Mouse (Mus musculus) layer of hippocampus, adult 11-12 months (tissue): ENCODE data around the gene Filip1.

Source experiments
- DNase-seq: peaks from one replicate; pipeline ENCODE4 v3.0.0; 2022; ENCODE audit warnings: low spot score

Filip1 gene

DNA sequence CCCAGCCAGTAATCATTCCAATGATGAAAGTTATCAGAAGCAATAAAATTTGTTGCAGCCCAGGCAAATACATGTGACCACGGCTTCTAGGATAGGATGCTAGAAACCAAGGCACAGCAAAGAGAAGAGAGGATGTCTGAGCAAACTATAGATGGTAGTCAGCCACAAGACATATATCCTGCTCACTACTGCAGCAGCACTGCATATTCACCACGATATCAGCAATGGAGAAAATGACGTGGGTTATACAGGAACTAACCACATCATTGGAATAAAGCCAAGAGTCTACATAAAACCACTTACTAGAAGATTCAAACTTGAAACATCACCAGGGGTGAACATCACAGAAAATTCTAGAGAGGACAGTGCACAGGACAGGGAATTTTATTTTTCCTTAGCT is 113.8 kb downstream of the Filip1 start:
- DNase-seq = no peak

DNA sequence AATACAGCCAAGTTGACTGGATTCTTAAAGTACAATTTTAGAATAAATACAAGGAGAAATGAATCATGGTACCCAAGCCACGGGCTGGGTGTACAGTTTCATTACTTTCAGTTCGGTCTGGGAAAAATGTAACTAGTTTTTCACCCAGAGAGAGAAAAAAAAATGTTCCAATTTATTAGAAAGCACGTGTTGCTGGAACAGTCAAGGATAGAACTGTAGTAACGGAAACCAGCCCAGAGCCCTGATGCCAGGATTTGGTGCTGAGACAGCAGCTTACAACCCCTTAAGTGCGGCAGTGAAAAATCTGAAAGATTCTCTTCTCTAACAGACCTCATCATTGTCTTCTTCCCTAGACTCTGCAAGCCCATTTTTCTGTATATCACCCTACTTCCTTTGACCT is 118.0 kb downstream of the Filip1 start:
- DNase-seq = no peak

DNA sequence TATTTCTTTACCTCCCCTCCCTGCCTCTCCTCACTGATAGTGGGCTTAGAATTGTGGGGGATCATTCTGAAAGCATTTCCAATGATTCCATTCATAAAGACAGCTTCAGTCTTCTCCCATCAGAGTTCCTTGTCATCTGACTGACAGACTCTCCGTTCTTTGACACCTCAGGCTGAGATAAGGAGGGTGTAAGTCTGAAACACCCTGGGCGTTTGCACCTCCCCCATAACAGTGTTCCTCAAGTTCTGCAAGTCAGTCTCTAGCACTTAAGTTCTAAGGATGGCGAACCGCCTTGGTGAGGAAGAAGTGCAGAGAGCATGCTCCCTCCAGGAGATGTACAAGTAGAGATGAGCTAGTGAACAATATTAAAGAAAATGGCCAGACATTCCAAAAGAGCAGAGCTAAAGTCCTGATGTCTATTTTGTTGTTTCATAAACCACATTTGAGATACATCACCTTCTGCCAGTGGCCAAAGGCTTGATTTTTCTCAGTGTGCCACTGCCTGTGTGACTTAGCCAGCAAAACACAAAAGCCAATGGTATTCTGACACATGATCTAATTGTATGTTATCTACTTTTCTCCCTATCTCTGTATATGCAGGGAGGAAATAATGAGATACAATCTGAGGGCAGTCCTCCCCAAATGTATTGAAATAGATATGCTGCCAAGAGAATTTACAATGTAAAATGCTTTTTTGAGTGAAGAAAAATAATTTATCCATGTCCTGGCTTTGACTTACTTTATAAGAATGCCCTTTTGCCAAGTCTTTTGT is 118.6 kb downstream of the Filip1 start:
- no peak for DNase-seq

- no peak for DNase-seq
These were observed 120.5 kb downstream of the Filip1 start for GRCm38 (mm10) chr9:79892183-79892582.

DNA sequence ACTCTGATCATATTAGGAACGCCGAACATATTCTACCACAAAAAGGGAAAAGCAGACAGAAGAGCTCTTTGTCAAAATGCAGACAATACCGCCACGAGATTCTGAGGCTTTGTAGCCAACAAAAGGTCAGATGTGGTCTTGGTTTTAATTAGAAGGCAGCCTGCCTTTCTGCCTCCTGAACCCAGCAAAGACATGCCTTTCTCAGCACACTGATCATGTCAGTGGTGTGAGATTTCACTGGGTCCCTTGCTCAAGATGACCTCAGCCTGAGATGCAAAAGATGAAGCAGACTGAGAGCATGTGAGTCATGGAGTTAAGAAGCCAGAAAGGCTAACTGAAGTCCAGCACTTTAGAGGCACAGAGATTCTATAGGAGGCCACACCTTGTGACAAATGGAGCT is 122.2 kb downstream of the Filip1 start:
- no peak for DNase-seq

GRCm38 (mm10) chr9:79889132-79889531 is 123.5 kb downstream of the Filip1 start:
- DNase-seq = no peak

DNA sequence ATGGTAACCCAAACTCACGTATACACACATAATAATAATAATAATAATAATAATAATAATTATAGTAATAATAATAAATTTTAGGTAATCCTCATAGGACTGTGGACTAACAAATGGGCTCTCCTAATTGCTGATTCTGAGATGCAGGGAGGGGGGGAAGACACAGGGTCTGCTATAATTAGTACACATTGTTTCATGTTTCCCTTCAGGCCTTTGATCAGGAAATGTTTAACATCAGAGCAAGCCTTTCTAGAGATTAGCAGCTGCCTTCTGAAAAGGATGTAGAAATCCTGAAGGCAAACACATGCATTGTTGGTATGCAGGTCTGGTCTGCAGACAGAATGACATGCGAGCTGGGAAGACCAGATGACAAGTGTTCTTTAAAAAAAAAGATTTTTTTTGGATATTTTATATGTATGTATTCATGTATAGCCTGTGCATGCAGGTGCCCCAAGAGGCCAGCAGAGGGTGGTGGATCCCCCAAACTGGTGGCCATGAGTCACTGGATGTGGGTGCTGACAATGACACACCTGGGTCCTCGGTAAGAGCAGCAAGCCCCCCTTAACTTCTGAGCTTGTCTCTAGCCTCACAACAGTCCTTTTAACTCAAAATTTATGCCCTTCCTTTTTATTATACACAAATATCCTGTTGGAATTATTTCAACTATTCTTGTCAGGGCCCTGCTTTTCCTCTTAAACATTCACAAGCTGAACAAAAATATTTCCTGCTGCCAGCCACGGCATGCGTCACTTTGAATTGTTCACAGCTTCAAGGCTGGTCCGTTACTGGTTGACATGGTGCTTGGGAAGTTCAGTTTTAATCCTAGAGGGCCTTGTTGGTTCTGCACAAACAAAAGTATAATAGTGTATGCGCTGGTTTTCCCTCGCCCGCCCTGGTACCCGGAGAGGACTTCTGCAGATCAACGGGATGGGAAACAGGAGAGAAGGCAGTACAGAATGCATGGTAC is 127.1 kb downstream of the Filip1 start:
- no peak for DNase-seq

DNA sequence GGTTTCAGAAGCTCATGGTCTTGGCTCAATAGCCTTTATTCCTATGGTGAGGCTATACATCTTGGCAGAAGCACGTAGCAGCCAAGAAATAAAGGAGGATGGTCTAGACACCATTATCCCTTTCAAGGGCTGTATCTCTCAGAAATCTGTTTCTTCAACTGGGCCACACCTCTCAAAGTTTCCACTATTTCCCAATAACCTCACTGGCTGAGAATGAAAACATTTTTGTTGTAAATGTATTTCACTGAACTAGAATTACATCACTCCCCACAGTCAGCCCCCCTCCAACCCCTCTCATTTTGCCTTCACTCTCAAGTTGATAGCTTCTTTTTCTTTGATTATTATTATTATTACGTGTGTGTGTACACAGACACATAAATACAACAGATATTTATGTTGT is 129.5 kb downstream of the Filip1 start:
- DNase-seq = no peak

DNA sequence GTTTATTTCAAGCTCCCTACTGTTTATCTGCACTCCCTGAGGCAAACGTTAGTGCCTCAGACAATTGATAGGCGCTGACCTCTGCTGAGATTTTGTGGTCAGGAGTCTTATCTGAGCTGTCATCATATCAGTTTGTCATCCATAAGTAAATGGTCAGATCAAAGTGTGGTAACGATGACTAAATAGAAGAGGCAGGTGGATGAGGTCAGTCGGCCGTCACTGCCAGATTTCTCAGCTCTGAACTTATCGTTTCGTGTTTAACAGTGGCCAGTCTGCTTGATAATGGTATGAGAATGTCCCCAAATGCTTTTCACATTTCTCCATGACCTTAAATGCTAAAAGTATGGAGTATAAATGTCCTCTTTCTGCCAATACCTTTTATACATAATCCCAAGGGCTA is 132.6 kb downstream of the Filip1 start:
- DNase-seq = no peak

- DNase-seq = no peak
These were observed 137.0 kb downstream of the Filip1 start for GRCm38 (mm10) chr9:79875522-79876131.

- DNase-seq = no peak
These were observed 140.1 kb downstream of the Filip1 start for GRCm38 (mm10) chr9:79872598-79872997.

GRCm38 (mm10) chr9:79869512-79869911 is 143.1 kb downstream of the Filip1 start:
- DNase-seq = no peak

GRCm38 (mm10) chr9:79865998-79866397 is 146.7 kb downstream of the Filip1 start:
- DNase-seq = no peak

DNA sequence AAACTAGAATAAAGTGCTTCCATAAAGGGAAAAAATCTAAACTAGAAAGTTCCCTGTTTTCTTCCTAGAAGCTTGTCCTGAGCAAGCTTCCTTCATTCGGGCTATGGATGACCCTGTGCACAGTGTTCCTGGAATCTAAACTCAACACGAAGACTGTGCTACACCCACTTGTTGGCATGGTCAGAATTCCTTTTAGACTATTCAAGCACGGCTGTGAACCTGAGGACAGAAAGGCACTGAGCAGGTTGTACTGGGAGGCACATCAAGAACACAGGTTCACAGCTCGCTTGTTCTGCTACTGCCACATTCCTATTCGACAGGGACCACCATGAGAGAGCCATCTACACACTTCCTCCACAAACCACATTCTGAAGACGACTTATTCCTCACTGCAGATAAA is 150.1 kb downstream of the Filip1 start:
- DNase-seq = no peak

GRCm38 (mm10) chr9:79847099-79847498 is 165.6 kb downstream of the Filip1 start:
- no peak for DNase-seq

DNA sequence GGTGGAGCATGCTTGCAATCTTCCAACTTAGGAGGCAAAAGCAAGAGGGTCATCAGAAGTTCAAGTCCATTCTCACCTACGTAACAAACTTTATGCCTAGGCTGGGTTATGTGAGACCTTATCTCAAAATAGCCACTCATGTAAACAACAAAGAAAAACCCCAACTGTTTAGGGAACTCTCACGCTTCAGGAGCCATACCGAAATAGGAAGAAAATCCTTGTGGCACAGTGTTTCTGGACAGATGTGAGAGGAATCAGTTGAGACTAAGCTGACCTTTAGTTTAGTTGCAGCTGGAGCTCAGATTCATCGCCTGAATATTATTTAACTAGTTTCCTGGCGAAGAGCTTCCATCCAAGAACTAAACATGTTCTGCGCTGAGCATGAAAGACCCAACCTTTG is 170.0 kb downstream of the Filip1 start:
- no peak for DNase-seq

DNA sequence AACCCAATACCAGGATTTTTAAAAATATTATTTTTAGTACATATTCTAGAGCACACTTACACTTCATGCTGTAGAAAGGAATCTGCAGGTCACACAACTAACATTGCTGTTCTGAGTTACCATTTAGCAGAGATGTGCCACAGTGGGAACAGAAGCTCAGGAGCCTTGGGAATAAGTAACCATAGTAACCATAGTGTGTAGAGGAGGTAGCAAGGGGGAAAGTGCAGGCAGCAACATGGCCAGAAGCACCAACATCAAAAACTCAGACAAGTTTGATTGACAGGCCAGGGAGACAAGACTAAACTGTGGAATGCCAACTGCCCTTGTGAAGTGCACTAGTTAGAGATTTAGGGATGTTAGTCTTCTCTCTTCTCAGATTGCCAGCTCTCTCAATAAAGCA is 170.6 kb downstream of the Filip1 start:
- DNase-seq = no peak

DNA sequence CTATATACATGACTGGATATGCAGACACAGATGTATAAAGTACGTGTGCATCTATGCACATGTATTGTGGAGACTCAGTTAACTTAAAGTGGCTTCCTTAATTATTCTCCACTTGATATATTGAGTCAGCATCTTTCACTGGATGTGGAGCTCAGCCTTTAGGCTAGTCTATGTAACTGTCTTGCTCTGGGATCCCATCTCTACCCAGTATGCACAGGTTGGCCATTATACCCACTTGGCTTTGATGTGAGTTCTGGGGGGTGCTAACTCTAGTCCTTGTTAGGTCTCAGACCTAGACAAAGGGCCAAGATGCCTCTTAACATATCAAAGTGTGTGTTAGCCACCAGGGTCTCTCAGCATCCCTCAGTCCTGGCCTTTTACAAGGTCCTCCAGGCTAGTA is 181.4 kb downstream of the Filip1 start:
- DNase-seq = no peak

GRCm38 (mm10) chr9:79830874-79831273 is 181.8 kb downstream of the Filip1 start:
- DNase-seq = no peak

DNA sequence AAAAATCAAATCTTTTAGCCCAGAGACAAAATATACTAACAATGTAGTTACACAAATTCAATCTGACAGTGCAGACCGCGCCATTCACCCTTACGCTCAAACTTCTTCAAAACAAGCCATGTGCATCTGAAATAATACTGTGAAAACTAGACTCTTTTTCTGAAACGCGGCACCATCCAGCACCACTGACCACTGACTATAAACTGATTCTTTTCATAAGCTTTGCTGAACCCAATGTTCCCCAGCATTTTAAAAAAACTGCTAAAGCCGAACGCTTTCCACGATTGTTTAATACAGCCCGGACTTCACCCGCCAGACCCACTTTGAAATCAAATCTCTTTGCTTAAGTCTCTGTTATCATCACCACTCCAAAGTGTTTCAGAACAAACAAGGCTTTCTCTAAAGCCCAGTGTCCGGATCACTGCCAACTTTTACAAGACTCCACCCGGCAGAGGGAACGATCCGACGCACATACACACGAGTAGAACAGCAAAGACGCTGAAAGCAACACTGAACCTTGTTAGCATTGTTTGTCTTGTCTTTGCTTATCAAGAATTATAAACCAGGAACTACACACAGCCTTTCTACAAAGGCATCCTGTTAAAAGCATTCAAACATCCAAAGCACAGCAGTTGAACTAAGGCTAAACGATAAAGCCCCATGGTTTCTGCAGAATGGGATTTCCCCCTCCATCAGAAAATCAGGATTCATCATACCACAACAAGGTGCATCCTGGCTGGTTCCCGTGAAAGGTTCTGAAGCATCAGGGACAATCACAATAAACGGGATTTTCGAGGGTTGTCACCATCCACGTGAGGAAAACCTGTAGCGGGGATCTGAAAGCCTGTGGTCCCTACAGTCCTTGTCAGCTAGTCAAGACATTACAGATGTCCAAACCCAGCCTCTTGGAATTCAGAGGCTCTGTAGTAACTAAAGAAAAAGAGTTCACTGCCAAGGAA is 182.5 kb downstream of the Filip1 start:
- DNase-seq = no peak

DNA sequence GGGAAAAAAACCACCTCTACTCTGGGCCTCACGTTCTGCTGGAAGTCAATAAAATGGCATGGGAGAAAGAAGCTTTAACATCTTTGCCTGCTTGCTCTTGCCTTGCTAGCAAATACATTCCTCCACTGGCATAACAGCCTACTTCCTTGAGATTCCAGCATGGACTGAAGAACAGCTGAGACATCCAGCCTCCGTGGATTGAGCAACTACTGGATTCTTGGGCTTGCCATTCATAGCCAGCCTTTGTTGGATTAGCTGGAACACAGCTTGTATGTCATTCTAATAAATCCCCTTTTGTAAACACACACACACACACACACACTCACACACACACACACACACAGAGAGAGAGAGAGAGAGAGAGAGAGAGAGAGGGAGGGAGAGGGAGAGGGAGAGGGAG is 185.6 kb downstream of the Filip1 start:
- DNase-seq = no peak

DNA sequence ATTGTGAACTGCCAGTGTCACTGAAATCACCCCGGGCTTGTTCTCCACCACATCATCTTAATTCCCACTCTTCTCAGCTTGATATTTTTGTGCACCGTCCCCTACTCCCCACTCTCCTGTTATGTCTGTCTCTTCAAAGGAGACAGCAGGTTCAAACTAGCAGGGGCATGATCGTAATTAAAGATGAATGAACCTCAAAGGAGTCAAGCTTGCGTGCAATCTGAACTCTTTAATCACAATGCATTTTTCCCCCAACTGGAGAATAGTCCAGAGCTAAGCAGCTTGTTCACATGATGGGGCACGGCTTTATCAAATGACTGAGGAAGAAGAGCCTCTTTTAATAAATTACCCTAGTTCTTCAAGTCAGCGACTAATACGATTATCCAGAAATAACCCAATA is 187.1 kb downstream of the Filip1 start:
- DNase-seq = no peak
